Mouse (Mus musculus) G1E (cell line): ENCODE measurements around the gene Tbl1xr1.

Experiments used
- CTCF ChIP-seq: IDR thresholded peaks from 2 replicates; pipeline ENCODE4 v1.5.1; 2012; ENCODE audit warnings: low read depth, low read length, inconsistent platforms, mixed read lengths
- GATA1 ChIP-seq: IDR thresholded peaks from 2 replicates; pipeline ENCODE4 v1.6.1; 2012; ENCODE audit warnings: borderline replicate concordance, low read length, inconsistent platforms, mixed read lengths

GRCm38 (mm10) chr3:22108013-22108412 lies 31.6 kb downstream of the Tbl1xr1 start:
- TF ChIP-seq CTCF, result no peak
- no peak for TF ChIP-seq GATA1
